Comparison of ENCODE assay signal across 8 mouse cellular contexts in genomic region chr2:155133977-155134860, GRCm38 (mm10). TPM values are rescaled to one million over a fixed set of nuclear protein-coding genes. Genes with fewer than 3 reads are reported as not detected.
DNase-seq lines count a peak whose midpoint lies in the region; ATAC-seq and TF ChIP-seq lines count a peak whose summit lies in the region.

No protein-coding gene starts in this region.

- H3K27me3 ChIP-seq in forebrain, embryonic 13.5 days, result no peaks in the 10 kb centered on the region
- H3K27me3 ChIP-seq in intestine, postnatal 0 days (replicated peaks; ENCODE audit: control insufficient read depth, insufficient read depth, low read length), result no peaks in the 10 kb centered on the region
- 0 out of 2 replicates have a peak, but pooled peaks cover 4% of the 10 kb centered on the region for H3K27me3 ChIP-seq in midbrain, embryonic 13.5 days

- peak overlapping the region; percentile 88 for H3K4me3 ChIP-seq in lung, adult 2 months (replicated peaks; ENCODE audit: extremely low read depth, low read depth, low read length)
- H3K4me3 ChIP-seq in forebrain, embryonic 13.5 days, result peak overlapping the region; percentile 88
- peak overlapping the region; percentile 75 for H3K4me3 ChIP-seq in intestine, postnatal 0 days (ENCODE audit: low read depth, low read length)
- H3K4me3 ChIP-seq in midbrain, embryonic 13.5 days (replicated peaks), result peak overlapping the region; percentile 94

- no peaks in the 10 kb centered on the region for H3K9me3 ChIP-seq in forebrain, embryonic 13.5 days (replicated peaks)
- H3K9me3 ChIP-seq in intestine, postnatal 0 days (ENCODE audit: control insufficient read depth), result no peaks in the 10 kb centered on the region
- H3K9me3 ChIP-seq in midbrain, embryonic 13.5 days, result no peaks in the 10 kb centered on the region

- peak overlapping the region; percentile 98 for H3K9ac ChIP-seq in forebrain, embryonic 13.5 days
- peak overlapping the region; percentile 91 for H3K9ac ChIP-seq in intestine, postnatal 0 days (ENCODE audit: low read depth, low read length)
- peak overlapping the region; percentile 97 for H3K9ac ChIP-seq in midbrain, embryonic 13.5 days (replicated peaks)

- no peak for TF ChIP-seq POLR2A in lung, adult 2 months (IDR thresholded peaks at IDR 0.05; ENCODE audit: borderline replicate concordance, extremely low read depth, low read depth, low read length)

- WGBS in lung, adult 2 months, result 1% methylated on average over 18 of the region's 18 CpGs
- WGBS in forebrain, embryonic 13.5 days, result under 1% methylated on average over 15 of the region's 18 CpGs
- under 1% methylated on average over 18 of the region's 18 CpGs for WGBS in intestine, postnatal 0 days
- WGBS in midbrain, embryonic 13.5 days, result 1% methylated on average over 17 of the region's 18 CpGs

- H3K36me3 ChIP-seq in forebrain, embryonic 13.5 days (ENCODE audit: poor library complexity, severe bottlenecking), result peaks cover 17% of the 10 kb centered on the region
- peaks cover 11% of the 10 kb centered on the region for H3K36me3 ChIP-seq in intestine, postnatal 0 days (ENCODE audit: control insufficient read depth, insufficient read depth)
- H3K36me3 ChIP-seq in midbrain, embryonic 13.5 days, result peaks cover 13% of the 10 kb centered on the region

- H3K4me2 ChIP-seq in forebrain, embryonic 13.5 days, result peak overlapping the region; percentile 72
- H3K4me2 ChIP-seq in intestine, postnatal 0 days (replicated peaks; ENCODE audit: low read depth), result peak overlapping the region; percentile 72
- peak overlapping the region; percentile 83 for H3K4me2 ChIP-seq in midbrain, embryonic 13.5 days (replicated peaks)

- intact Hi-C loops in gastrocnemius, postnatal 14 days (cut with DNase I; ENCODE audit: low total_unique reads), result no loop called here

- peak overlapping the region; percentile 71 for H3K27ac ChIP-seq in forebrain, embryonic 13.5 days
- peak overlapping the region; percentile 78 for H3K27ac ChIP-seq in intestine, postnatal 0 days (ENCODE audit: low read depth, low read length)
- H3K27ac ChIP-seq in midbrain, embryonic 13.5 days, result peak overlapping the region; percentile 87

- no peak; the same call in 1 of the 2 replicates for ATAC-seq in forebrain, embryonic 13.5 days
- ATAC-seq in intestine, postnatal 0 days, result no peak
- ATAC-seq in midbrain, embryonic 13.5 days, result peak; percentile 69

- peaks cover 20% of the 10 kb centered on the region for H3K4me1 ChIP-seq in lung, adult 2 months (ENCODE audit: control insufficient read depth, insufficient read depth, low read length)
- peaks cover 24% of the 10 kb centered on the region for H3K4me1 ChIP-seq in forebrain, embryonic 13.5 days
- H3K4me1 ChIP-seq in intestine, postnatal 0 days (replicated peaks; ENCODE audit: control insufficient read depth, insufficient read depth, low read length), result no peaks in the 10 kb centered on the region
- peaks cover 29% of the 10 kb centered on the region for H3K4me1 ChIP-seq in midbrain, embryonic 13.5 days (replicated peaks)

- no peak for TF ChIP-seq CTCF in lung, adult 2 months (IDR thresholded peaks at IDR 0.05; ENCODE audit: insufficient read depth, low read length)
- TF ChIP-seq CTCF in intestine, postnatal 0 days (IDR thresholded peaks at IDR 0.05; ENCODE audit: low read depth), result 0 out of 2 replicates have a peak, but pooled peaks have one; percentile 14

- no peak for DNase-seq in lung, adult 2 months
- no peak for DNase-seq in lung, postnatal 25 days (ENCODE audit: low spot score)
- peak; percentile 24 for DNase-seq in adipocyte (ENCODE audit: low spot score)
- DNase-seq in gastrocnemius, postnatal 14 days, result no peak
- no peak for DNase-seq in left cerebral cortex, adult 11 months (ENCODE audit: low spot score)

RNA-seq across cellular contexts. Expression of gene Itch, which starts 0.9 kb away (rescaled TPM):
- 7.5 and 12.0 TPM in 2 replicates for polyA plus RNA-seq in lung, adult 2 months (2012; rRNA removed)
- polyA plus RNA-seq in forebrain, embryonic 13.5 days (2015; fragmentation: Nextera tagmentation; extraction: Ambion mirVana), result 53.2 and 56.8 TPM in 2 replicates
- polyA plus RNA-seq in intestine, postnatal 0 days (2015; fragmentation: Nextera tagmentation; extraction: Ambion mirVana), result 20.3 and 25.4 TPM in 2 replicates
- polyA plus RNA-seq in midbrain, embryonic 13.5 days (2015; fragmentation: Nextera tagmentation; extraction: Ambion mirVana), result 56.9 and 57.5 TPM in 2 replicates
- 10 to 100 TPM; 23.0 to 24.4 TPM for total RNA-seq in gastrocnemius, postnatal 14 days (2021)

RNA-seq across cellular contexts. Expression of gene Ahcy, which starts 59.9 kb away (rescaled TPM):
- 19.2 and 27.8 TPM in 2 replicates for polyA plus RNA-seq in lung, adult 2 months (2012; rRNA removed)
- polyA plus RNA-seq in forebrain, embryonic 13.5 days (2015; fragmentation: Nextera tagmentation; extraction: Ambion mirVana), result 53.9 and 57.0 TPM in 2 replicates
- 45.7 and 47.9 TPM in 2 replicates for polyA plus RNA-seq in intestine, postnatal 0 days (2015; fragmentation: Nextera tagmentation; extraction: Ambion mirVana)
- polyA plus RNA-seq in midbrain, embryonic 13.5 days (2015; fragmentation: Nextera tagmentation; extraction: Ambion mirVana), result 44.6 and 45.2 TPM in 2 replicates
- 10 to 100 TPM; 15.4 to 18.3 TPM for total RNA-seq in gastrocnemius, postnatal 14 days (2021)
